Mouse (Mus musculus): ENCODE results near the gene Prkg1. TPM values are rescaled to one million over a fixed set of nuclear protein-coding genes. Genes with fewer than 3 reads are reported as not detected.
A peak's percentile ranks its signal among the peaks of the same experiment; 100 is the strongest.

Prkg1 gene
- total RNA-seq, 2 experiments from 2014 or later = 0.47 to 1.8 TPM

DNA sequence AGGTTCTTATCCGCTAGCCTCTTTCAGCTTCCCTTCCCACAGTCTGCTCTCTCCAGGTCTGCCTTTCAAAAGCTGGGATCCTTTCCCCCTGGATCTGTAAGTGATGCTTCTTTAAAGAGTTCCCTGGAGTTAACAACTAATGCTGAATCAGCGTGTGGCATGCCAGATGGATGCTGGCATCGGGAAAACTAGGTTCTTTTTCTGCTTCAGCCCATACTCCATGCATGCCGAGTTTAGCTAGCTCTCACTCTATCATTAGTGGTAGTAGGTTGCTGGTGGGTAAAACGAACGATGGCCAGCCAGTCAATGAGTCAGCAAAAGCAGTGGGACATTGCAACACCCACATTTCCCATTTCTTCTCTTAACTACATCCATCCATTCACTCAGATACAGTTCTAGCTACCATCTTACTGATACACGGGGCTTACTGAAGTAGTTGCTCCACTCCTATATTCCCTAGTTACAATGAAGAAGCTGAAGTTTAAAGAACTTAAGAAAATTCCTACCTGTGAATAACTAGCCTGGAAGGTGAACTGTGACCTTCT lies 935.5 kb downstream of the Prkg1 start:
- no peak for ATAC-seq (replicated peaks; ENCODE audit: low FRiP score, low TSS enrichment, poor library complexity, severe bottlenecking)

DNA sequence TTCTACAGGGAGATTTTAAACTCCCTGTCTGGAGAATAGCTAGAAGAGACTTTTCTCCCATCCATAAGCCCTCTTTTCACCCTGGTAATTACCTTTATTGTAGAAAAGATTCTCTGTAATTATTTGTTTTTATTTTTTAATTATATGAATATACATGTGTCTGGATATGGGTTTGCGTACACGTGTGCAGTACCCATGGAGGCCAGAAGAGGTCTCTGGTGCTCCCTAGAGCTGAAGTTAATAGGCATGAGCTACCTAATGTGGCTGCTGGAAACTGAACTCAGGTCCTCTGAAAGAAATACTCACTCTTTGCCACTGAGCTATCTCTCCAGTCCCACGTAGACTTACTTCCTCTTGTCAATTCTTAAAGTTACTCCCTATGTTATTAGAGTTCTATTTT lies 937.0 kb downstream of the Prkg1 start:
- ATAC-seq (replicated peaks; ENCODE audit: low FRiP score, low TSS enrichment, poor library complexity, severe bottlenecking) = 0 out of 2 replicates have a peak, but pooled peaks have one; percentile 52

DNA sequence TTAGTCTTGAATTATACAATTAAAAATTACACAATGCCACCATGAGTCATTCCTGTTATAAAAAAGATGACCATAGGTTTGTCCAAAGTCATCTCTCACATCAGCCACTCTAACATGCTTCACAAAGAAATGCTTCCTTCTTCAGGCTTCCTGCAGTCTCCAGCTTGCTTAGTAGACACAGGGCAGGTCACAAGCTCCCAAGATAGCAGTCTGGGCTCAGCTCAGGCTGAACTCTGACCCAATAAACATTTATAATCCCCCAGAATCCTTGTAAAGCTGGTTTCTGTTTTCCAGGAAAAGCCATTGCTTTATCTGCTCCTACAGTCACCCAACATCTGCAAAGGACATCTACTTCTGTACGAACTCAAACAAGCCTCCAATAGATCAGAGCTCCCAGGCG lies 938.7 kb downstream of the Prkg1 start:
- ATAC-seq (replicated peaks; ENCODE audit: low FRiP score, low TSS enrichment, poor library complexity, severe bottlenecking) = no peak

DNA sequence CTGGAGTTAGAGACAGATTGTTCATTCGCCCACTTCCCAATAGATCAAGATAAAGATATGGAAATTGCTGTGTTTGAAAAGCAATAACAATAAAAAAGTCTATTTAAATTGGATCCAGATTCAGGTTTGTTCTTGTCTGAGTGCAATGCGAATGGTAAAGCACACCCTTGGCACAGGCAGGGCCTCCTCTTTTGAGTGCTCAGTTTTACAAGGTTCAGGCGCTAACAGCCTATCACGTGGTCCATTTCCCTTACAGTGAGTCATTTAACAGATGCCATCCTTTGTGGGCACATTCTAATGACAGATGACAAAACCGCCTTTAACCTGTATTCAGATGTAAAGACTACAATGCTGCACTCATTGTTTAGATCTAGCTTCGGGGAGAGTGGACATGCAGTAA lies 949.2 kb downstream of the Prkg1 start:
- ATAC-seq (replicated peaks; ENCODE audit: low FRiP score, low TSS enrichment, poor library complexity, severe bottlenecking) = no peak

DNA sequence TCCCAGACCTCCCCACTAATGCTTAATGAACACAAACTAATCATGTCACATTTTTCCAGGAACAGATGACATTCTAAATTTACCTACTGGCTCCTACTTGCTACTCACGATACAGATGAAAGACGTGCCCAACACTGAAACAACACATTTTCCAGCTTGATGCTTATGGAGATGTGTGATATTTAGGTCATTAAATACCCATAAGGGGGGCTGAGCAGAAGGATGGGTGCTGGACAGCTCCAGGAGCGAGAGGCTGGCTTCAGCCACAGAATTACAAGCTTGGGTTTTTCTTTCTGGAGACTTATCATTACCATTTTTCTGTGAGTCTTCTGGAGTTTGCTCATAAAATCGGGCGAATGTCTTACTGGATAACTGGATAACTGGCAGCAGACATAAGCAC lies 958.6 kb downstream of the Prkg1 start:
- ATAC-seq (replicated peaks; ENCODE audit: low FRiP score, low TSS enrichment, poor library complexity, severe bottlenecking) = no peak

DNA sequence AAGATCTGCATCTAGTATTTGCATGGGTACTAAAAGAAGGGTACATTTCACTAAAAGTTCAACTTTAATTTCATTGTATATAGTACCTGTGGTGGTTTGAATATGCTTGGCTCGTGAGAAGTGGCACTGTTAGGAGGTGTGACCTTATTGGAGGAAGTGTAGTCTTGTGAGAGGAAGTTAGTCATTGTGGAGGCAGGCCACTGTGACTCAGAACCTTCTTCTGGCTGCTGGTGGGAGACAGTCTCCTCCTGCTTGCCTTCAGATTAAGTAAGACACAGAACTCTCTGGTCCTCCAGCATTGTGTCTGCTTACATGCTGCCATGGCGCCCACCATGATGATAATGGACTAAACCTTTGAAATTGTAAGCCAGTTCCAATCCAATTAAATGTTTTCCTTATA lies 984.0 kb downstream of the Prkg1 start:
- ATAC-seq (replicated peaks; ENCODE audit: low FRiP score, low TSS enrichment, poor library complexity, severe bottlenecking) = no peak

DNA sequence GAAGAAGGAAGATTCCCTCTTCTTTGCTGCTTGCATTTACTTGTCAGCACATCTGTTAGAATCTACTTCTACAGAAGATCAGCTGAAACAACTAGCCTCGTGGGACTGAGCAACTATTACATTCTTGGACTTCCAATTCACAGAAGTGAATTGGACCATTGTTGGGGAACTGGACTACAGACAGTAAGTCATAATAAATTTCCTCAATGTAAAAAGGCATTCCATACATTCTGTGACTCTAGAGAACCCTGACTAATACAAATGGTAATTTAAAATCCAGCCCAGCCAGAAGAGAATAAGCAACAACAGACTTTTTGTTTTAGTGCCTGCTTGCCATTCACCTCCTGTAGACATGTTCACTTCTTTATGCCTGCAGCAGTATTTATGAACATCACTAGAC lies 996.5 kb downstream of the Prkg1 start:
- ATAC-seq (replicated peaks; ENCODE audit: low FRiP score, low TSS enrichment, poor library complexity, severe bottlenecking) = no peak

DNA sequence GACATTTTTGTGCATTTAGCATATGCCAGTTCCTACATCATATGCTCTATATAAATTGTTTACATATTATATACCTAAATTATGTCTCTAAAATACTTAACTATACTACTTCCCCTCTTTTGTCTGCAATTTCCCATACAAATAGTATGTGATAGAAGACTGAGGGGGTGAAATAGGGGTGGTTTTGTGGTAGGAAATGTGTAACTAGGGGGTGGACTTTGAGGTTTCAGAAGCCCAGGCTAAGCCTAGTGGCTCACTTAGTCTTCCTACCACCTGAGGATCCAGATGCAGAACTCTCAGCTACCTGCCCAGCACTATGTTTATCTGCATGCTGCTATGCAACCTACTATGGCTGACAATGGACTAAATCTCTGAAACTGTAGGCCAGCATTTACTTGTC lies 1020.4 kb downstream of the Prkg1 start:
- no peak for ATAC-seq (replicated peaks; ENCODE audit: low FRiP score, low TSS enrichment, poor library complexity, severe bottlenecking)

DNA sequence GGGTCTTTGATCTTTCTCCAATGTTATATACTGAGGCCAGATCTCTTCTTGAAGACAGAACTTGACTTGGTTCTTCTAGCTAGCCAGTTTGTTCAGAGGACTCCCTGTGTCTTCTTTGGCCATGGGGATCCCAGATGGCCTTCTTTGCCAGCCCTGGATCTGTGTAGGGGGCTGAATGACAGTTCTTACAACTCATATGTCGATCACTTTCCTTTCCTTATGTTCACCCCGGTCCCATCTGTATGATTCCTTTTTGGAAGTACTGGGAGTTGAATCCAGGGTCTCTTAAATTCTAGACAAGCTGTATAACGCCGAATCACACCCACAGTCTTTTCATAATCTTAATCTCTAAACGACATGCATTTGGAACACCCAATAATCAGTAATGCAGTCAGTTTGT lies 1065.7 kb downstream of the Prkg1 start:
- no peak for ATAC-seq (replicated peaks; ENCODE audit: low FRiP score, low TSS enrichment, poor library complexity, severe bottlenecking)

DNA sequence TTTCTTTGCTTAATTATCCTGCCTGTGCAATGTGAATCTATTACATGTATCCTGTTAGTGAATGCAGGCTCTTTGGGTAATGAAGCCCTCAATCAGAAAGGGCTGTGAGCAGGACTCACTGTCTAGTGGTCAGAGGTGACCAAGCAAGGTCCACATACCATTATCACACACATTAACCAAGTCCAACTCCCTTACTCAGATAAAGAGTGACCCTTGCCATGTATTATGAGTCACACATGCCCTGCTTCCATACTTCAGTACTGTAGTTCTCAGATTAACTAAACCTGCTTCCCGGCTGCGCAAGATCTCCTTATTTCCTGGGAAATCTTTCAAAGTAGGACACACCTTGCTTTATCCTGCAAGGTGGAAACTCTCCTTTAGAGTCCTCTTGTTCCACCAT lies 1073.6 kb downstream of the Prkg1 start:
- no peak for ATAC-seq (replicated peaks; ENCODE audit: low FRiP score, low TSS enrichment, poor library complexity, severe bottlenecking)

DNA sequence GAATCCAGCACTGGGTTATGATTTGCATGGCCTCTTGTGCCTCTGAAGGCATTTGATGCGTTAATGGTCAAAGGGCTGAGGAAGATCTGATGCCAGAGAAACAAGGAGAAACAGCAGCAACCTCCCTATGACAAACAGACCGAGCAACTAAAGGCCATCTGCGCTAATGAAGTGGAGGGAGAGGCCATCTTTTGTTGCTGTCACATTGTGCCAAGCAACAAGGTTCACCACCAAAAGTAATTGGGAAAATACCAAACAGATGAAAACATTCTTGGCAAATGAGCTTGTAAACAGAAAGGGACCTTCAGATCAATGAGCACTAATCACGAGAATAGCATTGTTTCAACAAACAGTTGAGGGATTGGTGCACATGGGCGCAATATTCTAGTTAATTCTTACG lies 1074.1 kb downstream of the Prkg1 start:
- ATAC-seq (replicated peaks; ENCODE audit: low FRiP score, low TSS enrichment, poor library complexity, severe bottlenecking) = no peak

DNA sequence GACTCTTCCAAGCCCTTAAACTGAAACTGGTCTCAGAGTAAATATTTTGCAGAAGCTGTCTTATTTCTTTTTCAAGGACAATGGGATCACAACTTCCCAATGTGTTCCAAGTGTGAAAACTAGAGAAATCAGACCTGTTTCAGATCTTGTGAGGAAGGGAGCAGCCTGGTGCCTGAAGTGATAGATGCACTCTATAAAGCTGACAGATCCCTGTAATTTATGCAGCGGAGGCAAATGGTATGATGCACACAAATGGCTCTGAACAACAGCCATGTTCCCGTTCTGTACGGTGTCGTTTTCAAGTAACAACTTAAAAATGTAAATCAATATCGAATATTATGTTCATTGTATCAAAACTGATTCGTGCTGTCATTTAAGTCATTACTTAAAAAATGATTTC lies 1076.9 kb downstream of the Prkg1 start:
- ATAC-seq (replicated peaks; ENCODE audit: low FRiP score, low TSS enrichment, poor library complexity, severe bottlenecking) = no peak

DNA sequence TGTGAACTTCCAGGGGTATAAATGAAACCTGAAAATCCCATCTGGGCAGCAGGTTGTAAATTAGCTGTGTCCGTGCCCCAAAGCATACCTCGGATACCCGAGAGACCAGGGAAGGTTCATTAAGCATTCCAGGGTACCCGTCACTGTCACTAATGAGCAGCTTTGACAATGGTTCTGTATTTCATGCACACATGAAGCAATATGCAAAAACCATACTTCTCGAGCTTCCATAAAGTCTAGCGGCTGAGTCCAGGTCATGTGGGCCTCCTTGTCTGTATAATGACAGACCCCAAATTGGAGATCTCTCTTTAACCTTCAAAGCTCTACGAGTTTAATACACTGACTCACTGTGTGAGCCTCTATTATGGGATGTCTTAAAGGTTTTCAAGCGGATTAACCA lies 1088.5 kb downstream of the Prkg1 start:
- ATAC-seq (replicated peaks; ENCODE audit: low FRiP score, low TSS enrichment, poor library complexity, severe bottlenecking) = no peak

DNA sequence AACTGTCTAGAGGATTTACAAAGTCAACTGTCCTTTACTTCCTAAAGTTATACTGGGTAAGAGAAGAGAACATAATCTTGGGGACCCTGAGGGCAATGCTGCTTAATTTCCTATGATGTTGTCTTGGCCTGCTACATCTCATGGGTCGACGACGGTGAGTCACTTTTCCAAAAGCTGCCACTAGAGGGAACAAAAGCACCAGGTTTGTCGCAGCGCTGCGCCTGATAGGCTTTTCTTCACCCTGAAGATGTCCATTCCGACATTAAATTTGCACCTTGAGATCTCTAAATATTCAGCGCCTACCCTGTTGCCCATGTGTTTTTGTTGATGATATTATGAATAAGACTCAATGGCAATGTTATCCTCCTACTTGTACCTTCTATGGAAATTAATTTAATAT lies 1100.6 kb downstream of the Prkg1 start:
- ATAC-seq (replicated peaks; ENCODE audit: low FRiP score, low TSS enrichment, poor library complexity, severe bottlenecking) = peak; percentile 61; the same call in 1 of the 2 replicates

DNA sequence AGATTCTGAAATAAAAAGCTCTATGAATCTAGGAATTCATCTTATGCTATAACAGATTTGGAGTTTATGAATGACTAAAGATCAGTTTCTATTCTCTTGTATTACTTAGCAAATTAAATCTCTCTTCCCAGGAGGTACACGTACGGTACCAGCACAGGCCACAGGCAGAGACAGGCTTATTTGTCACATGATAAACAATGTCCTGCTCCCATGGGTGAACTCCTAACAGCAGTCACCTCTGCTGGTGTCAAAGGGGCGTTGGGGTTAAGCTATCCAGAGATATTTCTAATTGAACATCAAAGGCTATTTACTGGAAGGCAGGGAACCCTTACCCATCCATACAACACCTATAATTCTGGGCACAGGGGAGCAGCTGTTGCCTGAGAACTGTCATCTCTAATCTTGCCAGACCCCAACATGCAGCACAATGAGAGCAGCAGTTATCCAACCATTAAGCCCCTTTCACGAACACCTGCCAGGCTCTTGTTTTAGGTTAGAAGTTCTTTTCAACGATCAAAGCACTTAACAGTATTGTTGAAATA lies 1122.1 kb downstream of the Prkg1 start:
- no peak for ATAC-seq (replicated peaks; ENCODE audit: low FRiP score, low TSS enrichment, poor library complexity, severe bottlenecking)

DNA sequence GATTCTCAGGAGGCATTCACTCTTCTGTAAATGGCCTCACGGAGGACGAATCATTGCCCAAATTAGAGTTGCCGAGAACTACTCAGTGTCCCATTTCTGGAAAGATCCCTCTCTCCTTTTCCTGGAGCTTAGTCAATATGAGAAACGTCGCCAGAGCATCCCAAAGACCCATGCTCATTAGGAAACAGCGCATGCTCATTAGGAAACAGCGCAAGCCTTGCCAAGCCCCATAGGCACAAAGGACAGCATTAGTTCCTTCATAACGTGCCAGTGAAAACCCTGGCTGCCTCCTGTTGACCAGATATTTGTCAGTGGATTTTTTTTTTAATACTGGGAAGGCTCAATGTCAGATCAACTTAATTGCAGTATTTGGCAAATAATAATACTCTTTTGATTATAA lies 1127.4 kb downstream of the Prkg1 start:
- ATAC-seq (replicated peaks; ENCODE audit: low FRiP score, low TSS enrichment, poor library complexity, severe bottlenecking) = no peak

DNA sequence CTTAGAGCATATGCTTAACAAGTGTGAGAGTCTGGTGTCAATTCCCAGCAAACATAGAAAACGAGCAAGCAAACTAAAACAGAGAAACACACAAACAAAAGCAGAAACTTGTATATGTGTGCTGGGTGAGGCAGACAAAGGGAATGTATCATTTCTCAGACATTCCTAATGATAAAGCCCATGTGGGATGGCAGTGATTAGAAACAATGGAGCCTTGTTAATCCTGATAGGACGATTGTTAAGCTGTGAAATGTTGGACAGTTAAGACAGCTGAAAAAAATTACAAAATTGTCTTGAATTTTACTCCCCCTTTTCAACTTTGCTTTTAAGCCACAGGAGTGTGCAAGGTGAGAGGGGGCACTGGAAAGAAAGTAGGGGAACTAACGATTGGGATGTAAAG lies 1133.8 kb downstream of the Prkg1 start:
- ATAC-seq (replicated peaks; ENCODE audit: low FRiP score, low TSS enrichment, poor library complexity, severe bottlenecking) = no peak

DNA sequence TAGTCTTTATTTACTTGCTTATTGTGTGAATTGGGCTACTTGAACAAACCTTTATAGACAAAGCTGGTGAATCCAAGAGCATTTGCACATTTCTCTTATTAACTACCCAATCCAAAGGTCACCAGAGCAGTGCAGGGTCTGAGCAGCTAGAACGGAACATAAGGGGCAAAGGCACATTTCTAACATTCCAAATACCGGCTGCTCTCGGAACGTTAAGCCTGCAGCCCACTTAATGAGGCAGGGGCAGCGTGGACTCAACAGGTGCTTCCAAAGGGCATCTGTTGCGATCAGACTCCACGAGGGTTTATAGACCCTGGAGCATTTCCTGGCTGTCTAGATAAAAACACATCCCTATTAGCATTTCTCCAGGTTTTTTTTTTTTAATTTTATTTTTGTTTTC lies 1138.8 kb downstream of the Prkg1 start:
- ATAC-seq (replicated peaks; ENCODE audit: low FRiP score, low TSS enrichment, poor library complexity, severe bottlenecking) = no peak

DNA sequence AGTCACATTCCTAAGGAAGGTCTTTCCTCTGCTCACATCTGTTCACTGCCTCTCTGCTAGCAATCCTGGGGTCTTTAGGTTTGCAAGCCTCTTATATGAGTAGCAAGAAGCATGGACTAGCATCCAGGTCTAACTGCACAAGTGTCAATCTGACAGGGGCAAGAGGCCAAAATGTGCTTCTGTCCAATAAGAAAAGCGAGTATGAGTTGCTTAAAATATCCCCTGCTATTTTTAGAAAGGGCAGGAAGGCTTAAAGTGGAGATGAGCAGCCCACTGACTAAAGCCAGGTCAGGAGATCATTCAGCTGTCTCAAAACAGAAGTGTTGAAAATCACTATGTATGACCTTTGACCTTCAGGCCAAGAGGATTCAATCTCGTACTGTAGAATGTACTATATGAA lies 1139.4 kb downstream of the Prkg1 start:
- ATAC-seq (replicated peaks; ENCODE audit: low FRiP score, low TSS enrichment, poor library complexity, severe bottlenecking) = no peak

DNA sequence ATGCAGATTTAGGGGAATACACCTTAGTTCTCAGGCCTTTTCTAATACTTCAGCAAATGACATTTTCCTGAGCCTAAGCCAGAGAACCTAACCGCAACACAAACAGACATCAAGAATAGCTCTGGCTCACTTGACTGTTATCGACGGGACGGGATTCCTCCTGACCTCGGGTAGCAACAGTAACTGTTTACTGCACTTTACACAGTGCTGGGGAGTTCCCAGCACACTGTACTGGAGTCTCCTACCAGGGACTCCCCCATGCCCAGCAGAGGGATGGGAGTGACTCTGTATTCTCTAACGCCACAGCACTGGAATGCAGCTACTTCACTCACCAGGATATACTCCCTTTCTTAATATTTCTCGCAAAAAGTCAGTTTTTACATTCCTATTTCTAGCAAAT lies 1141.2 kb downstream of the Prkg1 start:
- ATAC-seq (replicated peaks; ENCODE audit: low FRiP score, low TSS enrichment, poor library complexity, severe bottlenecking) = no peak

DNA sequence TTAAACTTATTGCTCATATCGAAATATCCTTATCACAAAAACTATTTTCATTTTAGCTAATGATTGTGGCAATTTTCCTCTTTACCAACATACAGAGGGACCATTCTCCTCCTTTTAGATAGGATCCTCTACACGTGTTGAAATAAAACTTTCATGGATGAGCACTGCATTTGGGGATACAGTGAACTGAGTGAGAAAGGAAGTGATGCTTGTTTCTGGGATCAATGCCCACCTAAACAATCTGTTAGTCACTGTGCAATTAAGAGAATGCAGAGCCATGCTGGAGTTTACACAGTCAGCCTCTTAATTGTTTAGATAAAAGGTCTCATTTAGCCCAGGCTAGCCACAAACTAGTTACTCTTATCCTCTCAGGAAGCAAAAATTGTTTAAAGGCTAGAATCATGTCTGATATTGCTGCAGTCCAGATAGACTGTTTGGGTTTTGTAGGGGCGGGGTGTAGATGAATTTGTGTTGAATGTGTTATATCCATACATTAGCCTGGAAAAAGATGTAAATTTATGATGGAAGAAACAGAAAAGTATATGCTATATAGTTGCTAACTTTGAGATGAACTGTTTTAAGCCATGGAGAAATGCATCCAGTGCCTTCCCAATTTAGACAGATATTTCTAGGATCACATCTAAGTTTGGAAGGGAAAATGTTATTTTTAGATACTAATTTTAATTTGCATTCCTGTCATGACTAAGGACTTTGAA lies 1151.5 kb downstream of the Prkg1 start:
- ATAC-seq (replicated peaks; ENCODE audit: low FRiP score, low TSS enrichment, poor library complexity, severe bottlenecking) = no peak

Data from megakaryocyte-erythroid progenitor cell, adult 5-6 weeks (primary cell).